In the genomic region with DNA sequence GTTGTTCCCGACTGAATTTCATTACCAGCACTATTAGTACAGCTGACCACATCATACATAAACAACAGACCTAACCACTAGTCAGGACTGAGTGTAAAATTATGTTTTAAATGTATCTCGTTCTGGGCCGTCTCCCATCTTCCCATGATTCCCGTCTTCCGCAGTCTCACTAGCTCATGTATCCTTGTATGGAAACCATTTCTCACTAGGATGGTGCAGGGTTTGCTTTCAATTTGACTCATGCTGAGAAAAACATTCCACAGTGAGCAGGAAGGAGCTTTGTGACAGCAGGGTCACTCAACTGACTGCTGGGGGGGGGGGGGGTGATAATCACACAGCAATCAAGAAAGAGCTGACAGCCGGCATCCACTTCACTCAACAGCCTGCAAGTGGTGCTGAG, we compare ENCODE assay signal across 8 mouse cellular contexts. TPM values are rescaled to one million over a fixed set of nuclear protein-coding genes. Genes with fewer than 3 reads are reported as not detected.
DNase-seq lines count a peak whose midpoint lies in the region; ATAC-seq and TF ChIP-seq lines count a peak whose summit lies in the region.

No protein-coding gene starts in this region.

- peak overlapping the region; percentile 71 for H3K27ac ChIP-seq in heart, embryonic 12.5 days (ENCODE audit: poor library complexity, severe bottlenecking)
- H3K27ac ChIP-seq in midbrain, embryonic 10.5 days (replicated peaks), result peak overlapping the region; percentile 68; the same call in 1 of the 2 replicates
- H3K27ac ChIP-seq in midbrain, embryonic 11.5 days (ENCODE audit: low read depth, low read length), result no peak overlapping the region
- H3K27ac ChIP-seq in hindbrain, postnatal 0 days, result no peak overlapping the region

- 0 out of 2 replicates have a peak, but pooled peaks have one; percentile 16 for ATAC-seq in heart, embryonic 12.5 days (ENCODE audit: insufficient number of reproducible peaks, low FRiP score)
- ATAC-seq in midbrain, embryonic 11.5 days (ENCODE audit: low FRiP score), result no peak
- ATAC-seq in hindbrain, postnatal 0 days, result no peak

- H3K27me3 ChIP-seq in heart, embryonic 12.5 days (replicated peaks), result no peaks in the 10 kb centered on the region
- H3K27me3 ChIP-seq in midbrain, embryonic 10.5 days (ENCODE audit: low read depth, poor library complexity, severe bottlenecking), result no peaks in the 10 kb centered on the region
- no peaks in the 10 kb centered on the region for H3K27me3 ChIP-seq in midbrain, embryonic 11.5 days (ENCODE audit: control insufficient read depth, insufficient read depth, low read length)
- no peaks in the 10 kb centered on the region for H3K27me3 ChIP-seq in hindbrain, postnatal 0 days (ENCODE audit: insufficient read depth, low read length)

- peak overlapping the region; percentile 31; the same call in 1 of the 2 replicates for H3K4me2 ChIP-seq in heart, embryonic 12.5 days
- no peak overlapping the region for H3K4me2 ChIP-seq in midbrain, embryonic 11.5 days
- 0 out of 2 replicates have a peak overlapping the region, but pooled peaks have one; percentile 2 for H3K4me2 ChIP-seq in hindbrain, postnatal 0 days (ENCODE audit: low read depth, low read length)

- no peak for TF ChIP-seq CTCF in hindbrain, postnatal 0 days (IDR thresholded peaks at IDR 0.05; ENCODE audit: low read depth)

- intact Hi-C loops in left cerebral cortex, postnatal 4 days (cut with DNase I), result no loop called here

- WGBS in heart, embryonic 12.5 days, result 18% methylated on average over 6 of the region's 6 CpGs
- 59% methylated on average over 6 of the region's 6 CpGs for WGBS in midbrain, embryonic 10.5 days
- 52% methylated on average over 6 of the region's 6 CpGs for WGBS in midbrain, embryonic 11.5 days
- WGBS in hindbrain, postnatal 0 days, result 30% methylated on average over 6 of the region's 6 CpGs

- no peak overlapping the region for H3K9ac ChIP-seq in heart, embryonic 12.5 days
- H3K9ac ChIP-seq in midbrain, embryonic 11.5 days (ENCODE audit: low read length), result no peak overlapping the region
- H3K9ac ChIP-seq in hindbrain, postnatal 0 days (replicated peaks; ENCODE audit: low read length), result no peak overlapping the region

- no peaks in the 10 kb centered on the region for H3K9me3 ChIP-seq in heart, embryonic 12.5 days (replicated peaks)
- H3K9me3 ChIP-seq in midbrain, embryonic 10.5 days (replicated peaks), result no peaks in the 10 kb centered on the region
- H3K9me3 ChIP-seq in midbrain, embryonic 11.5 days (ENCODE audit: control insufficient read depth, low read length), result no peaks in the 10 kb centered on the region
- no peaks in the 10 kb centered on the region for H3K9me3 ChIP-seq in hindbrain, postnatal 0 days (ENCODE audit: low read length)

- H3K4me1 ChIP-seq in heart, embryonic 12.5 days (replicated peaks), result peaks cover 27% of the 10 kb centered on the region
- H3K4me1 ChIP-seq in midbrain, embryonic 10.5 days, result peaks cover 26% of the 10 kb centered on the region
- H3K4me1 ChIP-seq in midbrain, embryonic 11.5 days (ENCODE audit: control insufficient read depth, insufficient read depth, low read length), result no peaks in the 10 kb centered on the region
- H3K4me1 ChIP-seq in hindbrain, postnatal 0 days (ENCODE audit: insufficient read depth, low read length), result peaks cover 10% of the 10 kb centered on the region; the same call in 1 of the 2 replicates

- H3K4me3 ChIP-seq in heart, embryonic 12.5 days, result no peak overlapping the region
- H3K4me3 ChIP-seq in midbrain, embryonic 10.5 days, result no peak overlapping the region
- H3K4me3 ChIP-seq in midbrain, embryonic 11.5 days (ENCODE audit: low read depth, low read length), result no peak overlapping the region
- H3K4me3 ChIP-seq in hindbrain, postnatal 0 days (ENCODE audit: low read length), result no peak overlapping the region

- DNase-seq in heart, postnatal 4 days, result no peak
- no peak for DNase-seq in midbrain, embryonic 10.5 days (ENCODE audit: low spot score)
- DNase-seq in midbrain, embryonic 11.5 days (ENCODE audit: low spot score, missing footprints), result no peak
- DNase-seq in hindbrain, postnatal 0 days (ENCODE audit: low spot score), result peak; percentile 28
- no peak for DNase-seq in left cerebral cortex, postnatal 4 days
- no peak for DNase-seq in cerebellum, postnatal 36 days
- no peak for DNase-seq in layer of hippocampus, adult 18-20 months (ENCODE audit: low spot score in 2 of 2)

- peaks cover 29% of the 10 kb centered on the region for H3K36me3 ChIP-seq in heart, embryonic 12.5 days
- H3K36me3 ChIP-seq in midbrain, embryonic 10.5 days, result peaks cover 25% of the 10 kb centered on the region
- no peaks in the 10 kb centered on the region; the same call in 1 of the 2 replicates for H3K36me3 ChIP-seq in midbrain, embryonic 11.5 days (ENCODE audit: control insufficient read depth, insufficient read depth, low read length)
- peaks cover 10% of the 10 kb centered on the region; the same call in 1 of the 2 replicates for H3K36me3 ChIP-seq in hindbrain, postnatal 0 days (ENCODE audit: insufficient read depth, low read length)

RNA-seq across cellular contexts. Expression of gene Auh, which starts 25.3 kb away (rescaled TPM):
- polyA plus RNA-seq in heart, embryonic 12.5 days (2016; fragmentation: Nextera tagmentation; extraction: Ambion mirVana), result 51.3 and 55.2 TPM in 2 replicates
- 10 to 100 TPM; 48.1 to 48.8 TPM for total RNA-seq in heart, postnatal 4 days (2021)
- 35.2 and 35.8 TPM in 2 replicates for polyA plus RNA-seq in midbrain, embryonic 10.5 days (2016; fragmentation: Nextera tagmentation; extraction: Ambion mirVana)
- polyA plus RNA-seq in midbrain, embryonic 11.5 days (2014; fragmentation: Nextera tagmentation; extraction: Ambion mirVana), result 38.7 and 39.6 TPM in 2 replicates
- total RNA-seq in hindbrain, postnatal 0 days (2014; rRNA removed), result 39.3 and 41.5 TPM in 2 replicates
- 65.9 and 72.8 TPM in 2 replicates for polyA plus RNA-seq in hindbrain, postnatal 0 days (2015; fragmentation: Nextera tagmentation; extraction: Ambion mirVana)
- total RNA-seq in left cerebral cortex, postnatal 4 days (2021), result 10 to 100 TPM; 50.7 to 53.7 TPM
- 100 to 1,000 TPM; 108 to 111 TPM for total RNA-seq in layer of hippocampus, adult 18-20 months (2021)

Comparison
In these comparisons a context has a peak if more than half of its experiments do, and no peak if none do; other contexts are left out.
1. H3K27ac ChIP-seq: peak in heart, embryonic 12.5 days (single experiment) and midbrain, embryonic 10.5 days (single experiment); none in midbrain, embryonic 11.5 days (single experiment) and hindbrain, postnatal 0 days (single experiment).